Mouse (Mus musculus) E14TG2a.4 (cell line): ENCODE measurements around the gene Cdk6.

ENCODE experiments used
- CTCF ChIP-seq: conservative IDR thresholded peaks from 2 replicates; pipeline ENCODE4 v1.5.1; 2014; ENCODE audit warnings: low read length
- NANOG ChIP-seq: IDR thresholded peaks from 2 replicates; pipeline ENCODE4 v1.6.1; 2014; ENCODE audit warnings: borderline replicate concordance, low read length, mixed read lengths
- POU5F1 ChIP-seq: IDR thresholded peaks from 2 replicates; pipeline ENCODE4 v1.6.1; 2014; ENCODE audit warnings: low read length, borderline replicate concordance

DNA sequence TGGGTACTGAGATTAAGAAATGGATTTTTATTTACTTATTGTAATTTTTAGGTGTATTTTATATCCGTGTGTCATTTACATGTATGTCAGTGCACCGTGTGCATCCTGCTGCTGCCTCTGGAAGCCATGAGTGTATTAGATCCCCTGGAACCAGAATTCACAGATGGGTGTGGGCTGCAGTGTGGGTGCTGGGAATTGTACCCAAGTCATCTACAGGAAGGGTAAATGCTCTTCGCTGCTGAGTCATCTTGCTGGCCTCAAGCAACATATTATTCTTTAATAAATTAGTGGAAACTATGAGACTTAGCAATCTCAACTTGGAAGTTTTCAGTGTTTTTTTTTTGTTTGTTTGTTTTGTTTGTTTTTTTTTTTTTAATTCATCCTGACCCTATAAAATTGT is 11.0 kb downstream of the Cdk6 start:
- TF ChIP-seq CTCF (no peak), POU5F1 (no peak), NANOG (no peak)
